Mouse (Mus musculus) G1E-ER4 (cell line): Measurements from ENCODE around the gene Sdk1. TPM values are rescaled to one million over a fixed set of nuclear protein-coding genes. Genes with fewer than 3 reads are reported as not detected.

Source experiments
- GATA1 ChIP-seq: IDR thresholded peaks from one replicate; pipeline ENCODE4 v1.8.0; 2012; ENCODE audit warnings: low read length, inconsistent platforms
- polyA plus RNA-seq: library from polyadenylated mRNA; stranded (reverse); fragments of >175 nt; gene quantifications from 2 replicates; pipeline ENCODE4 v1.2.3, GENCODE M21; 2012

Gene Sdk1
- polyA plus RNA-seq, 1 experiment, result not detected

DNA sequence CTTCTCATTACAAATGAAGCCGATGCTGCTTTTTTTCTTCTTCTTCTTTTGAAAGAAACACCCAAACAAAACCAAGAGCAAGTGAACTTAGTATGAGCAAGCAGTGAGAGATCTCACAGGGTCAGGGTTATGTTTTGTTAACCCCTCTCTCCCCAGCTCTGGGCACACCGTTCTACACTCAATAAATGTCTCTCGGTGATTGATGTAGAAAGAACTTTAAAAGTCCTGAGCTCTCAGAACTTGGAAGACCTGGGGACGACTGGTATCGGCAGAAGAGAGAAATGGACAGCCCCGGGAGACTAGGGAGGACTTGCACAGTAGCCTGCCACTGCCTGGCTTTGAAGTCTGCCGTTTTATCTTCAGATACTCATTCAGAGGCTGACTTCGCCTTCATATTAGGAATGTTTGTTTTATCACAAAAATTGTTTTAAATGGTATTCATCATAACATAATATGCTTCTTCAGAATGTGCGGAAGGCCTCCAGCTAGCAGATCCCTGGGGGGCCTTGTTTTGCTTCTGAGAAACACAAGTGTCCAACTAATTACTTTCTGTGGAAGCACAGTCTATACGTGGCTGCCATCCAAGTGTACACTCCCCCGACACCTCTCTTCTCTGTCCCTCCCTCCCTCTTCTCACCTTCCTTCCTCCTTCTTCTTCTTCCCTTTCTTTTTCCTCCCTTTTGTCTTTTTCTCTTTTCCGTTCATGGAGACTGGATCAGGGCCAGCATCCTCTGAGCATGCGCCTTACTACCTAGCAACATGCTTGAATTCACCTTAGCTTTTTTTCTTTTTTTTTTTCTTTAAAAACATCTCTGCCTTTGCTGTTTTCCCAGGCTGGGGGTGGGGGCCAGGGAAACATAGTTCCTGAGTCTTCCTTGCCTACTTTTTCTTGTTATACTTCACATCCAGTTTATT is 283.8 kb downstream of the Sdk1 start:
- TF ChIP-seq GATA1, result no peak

DNA sequence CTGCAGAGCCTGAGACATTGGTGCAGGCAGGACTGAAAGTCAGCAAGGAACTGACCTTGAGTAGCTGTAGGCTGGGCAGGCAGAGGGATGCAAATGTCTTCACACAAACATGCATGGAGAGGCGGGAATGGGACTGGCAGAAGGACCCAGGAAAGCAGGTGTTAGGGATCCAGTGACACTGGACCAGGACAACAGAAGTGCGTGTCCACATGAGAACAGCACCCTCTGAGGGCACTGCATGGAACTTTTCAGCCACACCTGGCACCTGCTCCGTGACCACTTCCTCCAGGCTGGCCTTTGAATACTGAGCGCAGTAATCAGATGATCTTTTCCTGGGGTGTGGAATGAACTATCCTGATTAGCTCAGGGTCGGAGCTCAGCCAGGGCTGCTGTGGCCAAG is 298.9 kb downstream of the Sdk1 start:
- TF ChIP-seq GATA1, result no peak

DNA sequence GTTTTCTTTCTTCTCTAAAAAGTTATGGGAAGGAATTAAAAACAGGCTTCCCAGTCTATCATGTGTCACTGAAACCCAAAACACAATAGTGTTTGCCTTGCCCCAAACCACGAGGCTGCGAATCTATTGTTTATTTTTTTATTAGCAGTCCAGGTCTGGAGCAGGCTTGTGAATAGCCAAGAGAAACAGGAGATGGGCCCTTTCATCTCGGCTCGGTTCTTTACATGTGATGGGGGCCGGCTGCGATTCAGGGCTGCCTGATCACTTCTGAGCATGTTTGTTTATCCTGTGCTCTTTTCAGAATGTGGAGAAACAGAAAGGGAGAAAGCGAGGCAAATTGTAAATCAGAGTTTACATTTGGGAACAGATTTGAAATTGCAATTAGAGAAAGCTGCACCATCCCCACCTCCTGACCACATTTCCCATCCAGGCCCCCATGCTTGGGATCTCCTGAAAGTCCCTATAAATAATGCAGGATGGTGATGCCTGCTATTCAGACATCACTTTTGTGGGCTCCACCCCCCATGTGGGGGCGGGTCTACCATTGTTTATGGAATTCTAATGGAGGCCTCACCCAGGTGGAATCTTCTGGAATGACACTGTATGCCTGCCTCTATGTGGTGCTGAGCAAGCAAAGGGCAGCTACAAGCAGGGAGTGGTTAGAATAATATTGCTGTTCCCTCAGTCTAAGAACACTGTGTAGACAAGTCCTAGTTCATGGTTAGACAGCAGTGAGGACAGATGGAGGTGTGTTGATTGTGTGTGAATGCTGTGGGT is 301.8 kb downstream of the Sdk1 start:
- TF ChIP-seq GATA1, result no peak

DNA sequence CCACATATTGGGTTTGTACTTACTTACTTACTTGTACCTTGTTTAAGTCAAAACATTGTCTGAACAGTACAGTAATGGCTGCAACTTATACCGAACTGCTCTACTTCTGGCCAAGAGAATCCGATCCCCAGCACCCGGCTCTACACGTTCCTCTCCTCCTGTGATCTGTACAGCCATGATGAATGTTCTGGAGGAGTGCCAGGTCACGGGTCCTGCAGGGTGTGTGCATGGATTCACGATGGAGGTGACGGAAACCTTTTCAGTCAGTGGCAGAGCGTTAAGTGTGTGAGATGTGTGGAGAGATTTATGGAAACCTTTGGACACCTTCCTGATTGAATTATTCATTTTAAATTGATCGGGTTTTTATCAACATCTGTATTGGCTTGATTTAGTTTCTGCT is 312.2 kb downstream of the Sdk1 start:
- TF ChIP-seq GATA1, result no peak

DNA sequence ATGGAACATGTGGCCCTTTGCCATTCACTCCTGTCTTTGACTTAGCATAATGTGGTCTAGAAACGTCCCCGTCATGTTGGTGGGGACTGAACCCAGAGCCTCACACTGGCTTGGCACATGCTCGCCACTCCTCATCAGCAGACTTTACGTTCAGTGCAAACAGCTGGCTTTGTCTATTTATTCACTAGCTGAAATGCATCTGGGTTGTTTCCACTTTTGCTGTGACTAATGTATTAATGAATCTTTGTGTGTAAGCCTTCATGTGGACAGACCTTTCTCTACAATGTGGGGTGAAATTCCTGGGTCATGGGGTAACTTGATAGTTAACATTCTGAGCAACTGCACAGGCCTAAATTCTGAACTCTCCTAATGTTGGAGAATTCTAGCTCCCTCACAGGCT is 317.4 kb downstream of the Sdk1 start:
- TF ChIP-seq GATA1, result no peak

GRCm38 (mm10) chr5:141560325-141560724 is 319.0 kb downstream of the Sdk1 start:
- no peak for TF ChIP-seq GATA1

- no peak for TF ChIP-seq GATA1
Observed at GRCm38 (mm10) chr5:141561989-141562560, 320.8 kb downstream of the Sdk1 start.

GRCm38 (mm10) chr5:141564197-141564596 is 322.9 kb downstream of the Sdk1 start:
- TF ChIP-seq GATA1, result no peak

DNA sequence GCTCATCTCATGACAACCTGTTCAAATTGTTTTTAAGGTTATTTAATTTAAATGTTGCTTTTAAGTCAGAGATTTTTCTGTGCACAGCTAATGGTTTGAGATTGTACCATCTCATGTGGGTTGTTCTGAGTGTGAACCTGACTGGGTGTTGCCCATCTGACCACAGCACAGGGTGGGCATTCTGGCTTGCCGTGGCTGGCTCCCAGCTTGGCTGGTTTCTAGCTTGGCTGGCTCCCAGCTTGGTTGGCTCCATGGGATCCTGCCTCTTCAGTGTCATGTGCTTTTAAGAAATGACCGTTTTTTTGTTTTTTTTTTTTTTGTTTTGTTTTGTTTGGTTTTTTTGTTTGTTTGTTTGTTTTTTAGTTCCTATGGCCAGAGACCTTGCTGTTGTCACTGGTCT is 326.8 kb downstream of the Sdk1 start:
- TF ChIP-seq GATA1, result no peak

DNA sequence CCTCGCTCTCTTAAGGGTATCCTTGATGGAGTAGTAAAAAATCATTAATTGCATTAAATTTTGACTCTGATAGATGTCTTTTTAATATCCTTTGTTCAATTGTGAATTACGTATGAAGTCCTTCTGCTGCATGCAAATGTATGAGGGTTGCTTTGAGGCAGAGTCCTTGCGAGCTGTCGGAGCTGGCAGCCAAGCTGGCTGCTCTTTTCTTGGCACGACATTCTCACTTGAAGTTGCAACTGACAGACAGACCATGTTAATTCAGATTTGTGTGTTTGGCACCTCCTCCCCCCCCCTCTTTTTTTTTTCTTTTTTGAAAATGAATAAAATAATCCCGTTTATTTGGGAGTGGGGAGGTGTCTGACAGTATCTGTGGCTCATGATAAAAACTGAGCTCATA is 329.2 kb downstream of the Sdk1 start:
- no peak for TF ChIP-seq GATA1

- no peak for TF ChIP-seq GATA1
Observed at GRCm38 (mm10) chr5:141574263-141574662, 333.0 kb downstream of the Sdk1 start.

DNA sequence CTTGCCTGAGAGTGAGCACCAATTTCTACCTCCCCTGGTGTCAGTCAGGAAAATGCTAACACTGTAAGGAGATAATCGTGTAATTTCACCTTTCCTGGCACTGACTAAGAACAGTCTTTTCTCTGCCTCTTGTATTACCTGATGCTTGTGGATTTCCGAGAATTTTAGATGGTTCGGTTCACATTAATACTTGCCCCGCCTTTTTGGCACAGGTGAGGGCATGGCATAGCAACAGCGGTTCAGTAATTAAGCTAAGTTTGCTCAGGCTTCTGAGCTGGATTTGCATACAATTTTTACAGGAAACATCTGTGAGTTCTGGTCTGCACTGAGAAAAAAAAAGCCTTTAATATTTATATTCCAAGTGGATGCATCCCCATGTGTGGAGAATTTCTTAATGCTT is 350.0 kb downstream of the Sdk1 start:
- no peak for TF ChIP-seq GATA1

- TF ChIP-seq GATA1, result no peak
Observed at GRCm38 (mm10) chr5:141612721-141613120, 371.4 kb downstream of the Sdk1 start.

DNA sequence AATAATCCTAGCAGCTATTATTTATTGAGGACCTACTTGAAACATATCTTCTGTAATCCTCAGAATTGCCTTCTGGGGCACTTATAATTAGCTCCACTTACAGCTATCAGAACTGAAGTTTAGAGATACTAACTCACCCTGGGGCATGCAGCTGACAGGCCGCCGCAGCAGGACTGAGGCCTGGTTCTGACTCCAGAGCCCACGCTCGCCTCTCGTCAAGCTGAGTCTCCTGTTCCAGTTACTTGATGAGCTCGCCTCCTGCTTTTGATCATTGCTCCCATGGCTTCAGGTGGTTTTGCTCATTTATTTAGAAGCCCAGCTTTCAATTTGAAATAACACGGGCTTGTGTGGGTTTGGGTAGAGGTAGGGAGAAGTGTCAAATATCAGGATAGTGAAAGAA is 374.5 kb downstream of the Sdk1 start:
- no peak for TF ChIP-seq GATA1

DNA sequence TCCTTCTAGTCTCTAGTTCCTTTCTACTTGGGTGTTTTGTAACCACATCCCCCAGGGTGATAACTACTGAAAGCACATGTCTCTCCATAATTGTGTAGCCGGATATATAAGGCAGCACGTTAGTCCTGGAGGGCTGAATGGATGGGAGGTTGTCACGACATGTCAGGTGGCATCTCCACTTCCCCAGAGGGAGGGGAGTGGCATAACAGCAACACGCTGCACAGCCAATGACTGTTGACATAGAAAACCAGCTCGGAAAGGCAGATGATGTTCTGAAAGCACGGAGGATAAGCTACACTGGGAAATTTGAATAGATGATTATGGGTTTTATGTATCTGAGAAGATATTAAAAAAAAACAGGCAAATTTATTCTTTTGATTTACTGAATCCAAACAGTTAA is 376.4 kb downstream of the Sdk1 start:
- no peak for TF ChIP-seq GATA1

DNA sequence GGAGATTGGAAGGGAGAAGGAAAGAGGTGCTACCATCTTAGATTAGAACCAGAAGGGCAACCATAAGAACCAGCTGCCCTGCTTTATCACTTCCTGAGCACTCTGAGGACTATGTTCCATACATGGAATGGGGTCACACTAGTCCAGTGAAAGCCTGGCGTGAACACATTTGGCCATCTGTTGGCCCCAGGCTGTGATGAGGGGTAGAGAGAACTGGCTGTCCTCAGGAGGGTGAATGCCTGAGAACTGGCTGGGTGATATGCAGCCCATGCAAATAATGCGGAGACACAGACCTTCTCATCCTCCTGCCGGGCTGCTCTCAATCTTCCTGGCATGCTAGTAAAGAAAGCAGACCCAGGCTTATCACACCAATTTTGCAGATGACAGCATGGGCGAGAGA is 384.1 kb downstream of the Sdk1 start:
- TF ChIP-seq GATA1, result no peak
